Mouse (Mus musculus) brain, embryonic 14.5 days (tissue): Measurements from ENCODE around the gene Htatsf1. TPM values are rescaled to one million over a fixed set of nuclear protein-coding genes. Genes with fewer than 3 reads are reported as not detected.

Experiments
- DNase-seq: peaks from one replicate; pipeline ENCODE4 v3.0.0-alpha.2; 2011; ENCODE audit warnings: low read depth
- CTCF ChIP-seq: fragments of 200-500 bp; IDR thresholded peaks from 2 replicates; pipeline ENCODE4 v1.5.1; 2012; ENCODE audit warnings: inconsistent platforms, mild to moderate bottlenecking, moderate library complexity, borderline replicate concordance; ENCODE audit not compliant: insufficient read depth, insufficient read length; ENCODE audit errors: extremely low read depth
- POLR2A ChIP-seq: fragments of 200-500 bp; IDR thresholded peaks from 2 replicates; pipeline ENCODE4 v1.6.1; 2012; ENCODE audit warnings: mild to moderate bottlenecking, inconsistent platforms, borderline replicate concordance; ENCODE audit not compliant: poor library complexity, insufficient read depth, insufficient read length, severe bottlenecking; ENCODE audit errors: extremely low read depth
- polyA plus RNA-seq: library from polyadenylated mRNA; depleted of rRNA; stranded (reverse); fragments of >200 nt; gene quantifications from 2 replicates; pipeline ENCODE4 v1.2.3, GENCODE M21; 2012; rRNA removed

The Htatsf1 gene
- 31.2 and 42.4 TPM in 2 replicates for polyA plus RNA-seq

DNA sequence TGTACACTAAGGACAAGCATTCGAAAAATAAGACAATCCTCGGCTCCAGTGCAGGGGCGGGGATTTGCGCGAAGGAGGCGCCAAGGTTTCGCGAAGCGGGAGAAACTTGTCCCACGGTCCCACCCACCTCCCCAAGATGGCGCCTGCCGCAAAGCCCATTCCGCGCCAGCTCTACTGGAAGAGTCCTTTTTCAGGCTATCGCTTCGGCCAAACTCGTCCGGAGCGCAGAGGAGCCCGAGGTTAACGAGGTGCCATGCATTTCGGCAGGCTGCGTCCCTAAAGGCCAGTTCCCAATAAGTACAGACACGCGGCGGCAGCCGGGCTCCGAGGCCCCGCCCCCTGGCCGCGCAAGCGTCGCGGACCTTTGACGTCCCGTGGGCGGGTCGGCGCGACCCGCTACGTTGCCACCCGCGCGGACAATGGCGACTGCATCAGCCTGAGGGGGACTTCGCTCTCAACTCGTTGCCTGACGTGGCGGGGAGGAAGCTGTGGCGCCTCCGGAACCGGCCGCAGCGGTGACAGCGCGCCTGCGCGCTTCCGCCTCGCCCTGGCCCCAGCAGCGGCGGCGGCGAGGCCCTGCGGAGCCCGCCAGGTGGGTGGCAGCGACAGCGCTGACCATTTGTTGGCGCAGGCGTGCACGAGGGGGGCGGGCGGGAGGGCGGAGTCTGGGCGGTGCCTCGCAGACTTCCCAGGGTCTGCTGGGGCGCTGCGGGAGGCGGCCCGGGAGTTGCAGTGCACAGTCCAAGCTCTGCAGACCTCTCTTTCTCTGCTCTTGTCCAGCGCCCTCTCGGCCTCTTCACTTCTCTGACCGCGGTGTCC lies at the start of gene Htatsf1:
Gene Htatsf1 (plus strand): TSS at position 410 of the 819 bp plus-strand sequence.
- DNase-seq = peak; percentile 92
- TF ChIP-seq CTCF (no peak), POLR2A (peak; percentile 46)

DNA sequence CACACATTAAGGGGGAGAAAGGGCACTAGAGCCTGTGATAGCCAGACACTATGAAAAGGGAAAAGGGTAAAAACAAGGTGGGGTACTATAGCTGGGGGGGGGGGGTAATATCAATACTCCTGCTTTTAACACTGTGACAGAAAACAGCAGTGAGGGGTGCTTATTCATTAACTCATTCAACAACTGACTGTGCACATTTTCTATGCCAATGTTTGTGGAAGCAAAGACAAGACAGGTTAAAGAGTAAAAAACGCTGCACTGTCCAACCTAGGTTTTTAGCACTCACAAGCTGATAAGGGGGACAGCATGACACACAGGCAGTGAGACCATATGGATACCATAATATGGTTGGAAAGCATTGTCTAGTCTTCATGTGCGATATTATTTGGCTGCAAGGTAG lies 40.5 kb upstream of the Htatsf1 start:
- no peak for DNase-seq
- no peak for TF ChIP-seq CTCF
- TF ChIP-seq POLR2A = no peak

DNA sequence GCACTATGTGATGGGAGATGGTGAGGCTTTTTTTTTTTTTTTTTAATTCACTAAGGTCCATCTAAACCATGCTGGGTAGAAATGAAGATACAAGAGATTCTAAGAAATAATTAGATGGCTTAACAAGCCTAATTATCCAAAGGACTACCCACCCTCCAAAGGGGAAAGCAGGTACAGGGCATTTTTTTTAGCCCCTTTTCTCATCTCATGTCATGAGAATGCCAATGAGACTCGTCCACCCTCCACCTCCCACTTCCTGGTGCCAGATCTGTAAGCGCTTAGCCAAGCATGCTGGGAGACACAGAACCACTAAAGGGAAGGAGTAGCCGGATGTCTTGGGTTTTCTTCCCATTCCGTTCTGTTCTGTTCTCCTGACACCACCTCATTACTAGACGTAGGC lies 10.6 kb upstream of the Htatsf1 start, which contains the start of gene Brs3:
Gene Brs3 (plus strand): TSS at position 301 of the 400 bp plus-strand sequence.
- no peak for DNase-seq
- TF ChIP-seq POLR2A = no peak
- no peak for TF ChIP-seq CTCF

DNA sequence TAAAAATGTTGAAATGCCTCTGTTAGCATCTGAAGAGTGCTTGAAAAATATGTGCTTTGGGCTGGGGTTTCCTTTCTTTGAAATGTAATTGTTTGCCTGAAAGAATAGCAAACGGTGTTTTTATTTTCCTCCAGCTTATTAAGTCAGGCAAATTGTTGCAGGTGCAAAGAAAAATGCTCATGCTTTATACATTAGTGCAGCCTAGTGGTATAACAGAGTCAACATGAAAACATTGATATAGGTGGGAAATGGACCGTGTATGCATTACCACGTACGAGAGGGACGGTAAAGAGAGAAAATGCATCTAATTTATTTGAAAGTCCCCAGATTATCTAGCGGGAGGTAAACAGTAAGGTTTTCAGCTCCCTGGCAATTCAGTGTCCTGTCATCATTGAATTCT lies 9.5 kb upstream of the Htatsf1 start:
- peak; percentile 6 for DNase-seq
- no peak for TF ChIP-seq POLR2A
- no peak for TF ChIP-seq CTCF

DNA sequence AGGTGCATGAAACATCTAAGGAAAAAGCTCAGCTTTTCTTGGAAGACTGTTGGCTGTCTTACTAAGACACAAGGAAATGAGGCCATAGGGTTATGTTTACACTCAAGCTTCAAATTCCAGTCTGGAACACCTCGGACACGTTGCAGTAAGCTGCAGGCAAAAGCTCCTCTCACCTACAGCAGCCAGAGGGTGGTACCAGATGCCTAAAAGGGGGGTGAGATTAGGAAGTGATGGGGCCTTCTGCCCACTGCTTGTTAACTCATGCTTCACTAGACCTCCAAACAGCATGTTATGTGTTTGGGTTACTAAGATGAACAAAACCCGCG lies 572 bp upstream of the Htatsf1 start:
- DNase-seq = no peak
- TF ChIP-seq POLR2A (no peak), CTCF (no peak)

DNA sequence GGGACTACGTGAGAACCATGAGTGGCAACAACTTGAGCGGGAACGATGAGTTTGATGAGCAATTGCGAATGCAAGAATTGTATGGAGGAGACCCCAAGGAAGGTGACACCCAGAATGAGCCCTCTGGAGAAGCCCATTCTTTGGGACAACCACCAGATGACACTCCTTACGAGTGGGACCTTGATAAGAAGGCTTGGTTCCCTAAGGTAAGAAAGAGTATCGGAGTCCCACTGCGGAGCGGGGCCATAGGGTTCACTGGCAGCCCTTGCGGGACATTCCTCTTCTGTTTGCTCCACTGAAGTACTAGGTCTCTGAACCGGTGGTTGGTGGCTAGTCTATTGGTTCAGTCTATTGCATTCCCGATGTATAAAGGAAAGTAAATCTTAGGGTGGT lies 606 bp downstream of the Htatsf1 start:
- DNase-seq = no peak
- TF ChIP-seq POLR2A (no peak), CTCF (no peak)

DNA sequence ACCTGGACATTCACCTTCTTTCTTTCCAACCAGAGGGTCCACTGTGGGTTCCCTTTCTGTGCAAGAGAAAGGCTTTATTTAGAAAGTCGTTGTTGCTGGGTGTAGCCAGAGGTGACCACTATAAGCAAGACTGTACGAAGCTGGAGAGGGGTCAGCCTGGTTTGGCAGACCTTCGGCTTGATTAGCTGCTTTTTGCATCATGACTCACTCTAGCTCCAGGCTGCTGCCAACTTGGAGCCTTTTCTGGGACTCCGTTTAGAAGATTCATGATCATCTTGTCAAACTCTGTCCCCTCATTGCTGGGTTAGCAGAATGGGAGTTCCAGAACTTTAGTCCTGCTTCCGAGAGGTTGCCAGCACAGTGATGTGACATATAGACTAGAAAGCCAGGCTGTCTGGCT lies 28.1 kb downstream of the Htatsf1 start:
- TF ChIP-seq POLR2A (no peak), CTCF (no peak)
- no peak for DNase-seq

DNA sequence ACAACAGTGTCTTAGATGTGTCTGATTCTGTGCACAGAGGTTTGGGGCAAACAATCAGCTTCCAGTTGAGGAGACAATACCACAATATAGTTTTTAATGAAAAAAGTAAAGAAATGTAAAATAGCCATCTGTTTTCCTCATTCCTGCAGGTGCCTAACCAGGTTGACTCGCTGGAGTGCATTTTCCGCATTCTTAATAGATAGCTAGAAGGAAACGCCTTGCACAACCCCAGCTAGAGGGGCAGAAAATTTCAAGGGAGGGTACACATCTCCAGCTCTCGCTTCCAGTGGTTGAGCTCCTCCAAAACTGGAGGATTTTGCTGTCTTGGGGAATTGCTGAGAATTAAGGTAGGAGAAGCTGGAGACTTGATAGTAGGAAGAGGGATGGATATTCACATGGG lies 34.4 kb downstream of the Htatsf1 start, which contains the start of gene Vgll1:
Gene Vgll1 (plus strand): TSS at position 301 of the 400 bp plus-strand sequence.
- DNase-seq = no peak
- TF ChIP-seq CTCF (no peak), POLR2A (no peak)

DNA sequence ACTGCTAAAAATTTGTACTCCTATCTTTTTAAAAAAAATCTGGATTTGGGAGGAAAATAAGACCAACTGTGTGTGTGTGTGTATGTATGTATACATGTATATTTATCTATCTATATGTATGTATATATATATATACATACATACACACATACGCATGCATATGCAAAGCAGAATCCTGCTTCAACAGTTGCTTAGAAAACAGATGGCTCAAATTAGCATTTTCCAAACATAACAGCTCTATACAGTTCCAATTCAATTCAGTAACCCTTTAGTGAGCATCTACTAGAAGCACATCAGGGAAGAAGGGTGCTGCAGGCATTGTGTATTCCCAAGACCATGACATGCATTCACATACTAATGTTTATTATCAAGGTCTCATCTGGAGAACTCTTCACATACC lies 50.0 kb downstream of the Htatsf1 start:
- peak; percentile 18 for DNase-seq
- no peak for TF ChIP-seq CTCF
- no peak for TF ChIP-seq POLR2A

DNA sequence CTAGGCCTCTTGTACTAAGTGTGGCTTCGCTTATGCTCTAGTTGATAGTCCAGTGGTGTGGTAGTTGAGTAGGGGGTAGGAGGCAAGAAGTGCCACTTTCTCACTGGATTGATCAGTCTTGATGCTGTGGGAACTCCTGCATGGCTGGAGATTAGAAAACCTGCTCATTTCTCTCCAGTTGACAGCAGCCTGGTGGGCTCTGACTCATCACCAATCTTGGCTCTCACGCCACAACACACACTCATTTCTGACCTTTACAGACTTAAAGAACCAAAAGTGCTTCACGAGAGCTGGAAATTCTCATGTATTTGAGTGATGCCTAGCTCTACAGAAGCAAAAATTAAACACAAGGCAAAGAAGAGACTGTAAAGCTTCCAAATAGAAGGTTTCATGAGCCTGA lies 53.6 kb downstream of the Htatsf1 start:
- DNase-seq = no peak
- TF ChIP-seq CTCF (no peak), POLR2A (no peak)

Other genes with a start within 250 kb of the Htatsf1 start
- gene Map7d3, start 231.3 kb upstream of the Htatsf1 start, polyA plus RNA-seq = 0.20 and 0.36 TPM in 2 replicates
- gene Adgrg4, start 183.4 kb upstream of the Htatsf1 start, polyA plus RNA-seq = 0.01 TPM in 1 of 2 replicates, not detected in the other
- 0.10 and 0.16 TPM in 2 replicates for gene Brs3, start 10.5 kb upstream of the Htatsf1 start, polyA plus RNA-seq
- not detected in 2 replicates for gene Vgll1, start 34.5 kb downstream of the Htatsf1 start, polyA plus RNA-seq
- gene Cd40lg, start 158.6 kb downstream of the Htatsf1 start, polyA plus RNA-seq = not detected in 2 replicates